Mouse (Mus musculus): ENCODE measurements around the gene Tbc1d8.

DNA sequence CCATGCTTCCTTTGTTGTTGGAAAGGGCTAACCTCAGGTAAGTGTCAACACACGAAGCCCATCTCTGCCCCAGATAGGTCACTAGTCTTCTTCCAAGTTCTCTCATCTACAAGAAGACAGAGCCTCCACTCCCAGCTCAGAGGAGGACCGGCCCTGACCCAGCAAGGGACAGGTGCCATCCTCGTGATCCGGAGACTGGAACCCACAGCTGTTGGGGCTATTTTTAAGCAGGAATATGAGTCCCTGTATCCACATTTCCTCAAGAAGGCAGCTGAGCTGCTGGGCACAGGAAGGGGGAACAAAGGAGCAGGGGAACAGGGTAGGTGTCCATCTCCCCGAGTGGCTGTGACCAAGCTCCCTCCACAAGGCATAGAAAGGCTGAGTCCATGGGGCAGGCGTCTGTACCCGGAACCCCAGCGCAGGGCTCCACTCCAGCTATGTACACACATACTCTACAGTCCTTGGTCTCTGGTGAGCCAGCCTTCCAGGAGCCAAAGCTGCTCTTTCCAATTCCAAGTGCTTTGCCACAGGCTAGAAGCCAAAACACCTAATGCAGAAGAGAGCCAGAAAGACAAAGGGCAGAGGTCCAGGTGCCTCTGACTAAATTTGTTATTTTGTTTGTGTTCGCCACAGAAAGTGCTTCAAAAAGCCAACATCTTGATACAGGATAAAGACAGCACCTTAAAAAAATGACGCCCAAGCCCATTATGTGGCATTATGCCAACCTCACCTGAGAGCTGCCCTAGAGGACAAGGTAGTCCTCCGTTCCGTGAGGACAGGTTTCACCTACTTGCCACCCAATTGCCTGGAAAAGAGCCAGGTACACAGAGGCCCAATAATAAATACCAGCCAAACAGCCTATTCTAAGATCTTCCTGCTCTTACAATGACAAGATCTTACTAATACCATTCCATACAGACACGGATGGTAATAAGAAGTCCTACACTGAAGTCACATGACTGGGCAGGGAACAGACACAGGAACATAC lies 20.4 kb downstream of the Tbc1d8 start:
- TF ChIP-seq EP300 (optimal IDR thresholded peaks at IDR 0.05), result no peak
- TF ChIP-seq CTCF (IDR thresholded peaks at IDR 0.05; ENCODE audit: low read depth), result no peak
